Mouse (Mus musculus): ENCODE data around the gene Gcsam.

- TF ChIP-seq CTCF (IDR thresholded peaks at IDR 0.05; ENCODE audit: insufficient read depth, low read depth, low read length) (no peak), POLR2A (IDR thresholded peaks at IDR 0.05; ENCODE audit: insufficient read depth, low read depth, low read length) (no peak)
These were observed 56.0 kb downstream of the Gcsam start for GRCm38 (mm10) chr16:45666136-45666535.
